Mouse (Mus musculus) spleen, embryonic (tissue): ENCODE measurements at regions not wholly inside any gene's neighbourhood (a gene's known extent, or its start where the extent isn't known, plus 50 kb on each side); places are given as distances from the start of the nearest gene placed in this dataset.

Source experiments
- CTCF ChIA-PET: fragments of 350-600 bp; sonication (Branson Sonifier 250); formaldehyde crosslinking; loops from one replicate; lab custom pipeline; 2022; lab: Charles Lee

DNA sequence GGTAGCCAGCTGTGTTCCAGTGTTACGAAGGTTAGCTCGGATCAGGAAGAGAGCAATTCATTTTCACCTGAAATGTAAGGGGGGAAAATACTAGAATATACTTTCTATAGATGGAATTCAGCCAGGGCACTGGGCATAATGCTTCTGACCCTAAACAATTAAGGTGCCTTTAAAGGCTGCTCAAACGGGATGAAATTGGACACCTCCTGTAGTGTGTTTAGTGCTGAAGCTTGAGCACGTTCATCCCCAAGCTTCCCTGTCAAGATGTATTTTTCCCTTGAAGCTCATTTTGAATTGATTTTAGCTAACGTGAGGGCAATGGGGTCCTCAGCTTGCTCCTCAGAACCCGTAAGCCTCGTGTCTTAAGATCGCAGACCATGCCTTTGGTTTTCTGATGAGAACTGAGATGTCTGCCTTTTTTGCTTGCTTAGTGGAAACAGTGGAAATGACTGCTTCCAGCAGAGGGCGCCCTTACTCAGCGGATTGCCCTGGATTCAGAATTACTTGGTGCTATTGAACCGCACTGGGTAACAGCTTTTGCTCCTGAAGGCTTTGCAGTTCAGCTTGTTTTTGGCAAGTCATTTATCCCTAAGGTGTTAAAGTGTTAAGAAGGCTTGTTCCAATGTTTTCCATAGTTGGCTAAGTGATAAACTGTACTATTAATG lies 74.6 kb upstream of the Fermt1 start:
- CTCF ChIA-PET: interaction anchor here (0.5 to 0.6 kb wide), 2 partner anchors 23 to 1032 kb away, joined by 3 to 7 read pairs; no protein-coding TSS in a partner anchor

DNA sequence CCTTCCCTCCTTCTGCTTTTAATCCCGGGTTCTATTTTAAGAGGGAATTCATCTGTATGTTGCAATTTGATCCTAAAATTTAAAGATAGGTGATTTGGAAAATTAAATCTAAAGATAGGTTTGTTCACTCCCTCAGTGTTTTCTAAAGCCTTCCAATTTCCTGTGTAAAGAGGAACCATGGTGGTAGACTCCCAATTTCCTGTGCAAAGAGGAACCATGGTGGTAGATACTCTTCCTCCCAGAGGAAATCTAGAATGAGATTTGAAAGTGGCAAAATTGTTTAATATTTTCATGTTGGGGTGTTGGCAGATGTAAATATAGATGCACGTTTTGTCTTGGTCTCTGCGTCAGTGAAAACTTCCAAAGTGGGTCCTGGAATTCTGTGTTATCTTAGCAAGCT lies 75.5 kb upstream of the Fermt1 start:
- CTCF ChIA-PET: no interaction called here

- CTCF ChIA-PET: no interaction called here
Observed at GRCm38 (mm10) chr2:133027038-133027437, 81.3 kb upstream of the Fermt1 start.

DNA sequence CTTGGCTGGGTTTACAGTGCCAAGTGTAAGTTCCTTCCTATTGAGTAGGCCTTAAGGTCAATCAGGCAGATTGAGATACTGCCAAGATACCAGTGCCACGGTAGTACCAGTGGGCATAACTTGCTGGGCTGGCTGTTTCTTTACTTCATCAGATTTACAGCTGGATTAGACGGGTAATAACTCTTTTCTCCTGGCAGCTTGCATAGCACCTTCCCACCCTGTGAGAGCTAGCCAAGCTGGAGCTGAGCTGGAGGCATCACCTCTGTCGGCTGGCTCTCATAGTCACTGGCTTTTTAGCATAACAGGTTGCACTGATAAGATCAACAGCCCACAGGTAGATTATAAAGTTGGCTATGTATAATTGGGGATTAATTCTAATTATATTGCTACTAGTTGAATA lies 89.7 kb upstream of the Fermt1 start:
- CTCF ChIA-PET: no interaction called here

DNA sequence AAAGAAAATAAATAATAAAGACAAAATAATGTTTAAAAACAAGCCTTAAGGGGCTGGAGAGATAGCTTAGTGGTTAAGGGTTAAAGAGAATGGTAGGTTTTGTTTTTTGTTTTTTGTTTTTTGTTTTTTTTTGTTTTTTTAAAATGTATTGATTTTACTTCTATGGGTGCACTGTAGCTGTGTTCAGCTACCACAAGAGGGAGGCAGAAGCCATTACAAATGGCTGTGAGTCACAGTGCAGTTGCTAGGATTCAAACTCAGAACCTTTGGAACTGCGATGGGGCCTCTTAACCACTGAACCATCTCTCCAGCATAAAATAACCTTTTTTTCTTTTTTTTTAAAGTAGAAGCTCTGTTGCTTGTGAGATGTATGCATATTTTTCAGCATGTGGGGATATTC lies 95.0 kb upstream of the Fermt1 start:
- CTCF ChIA-PET: no interaction called here

DNA sequence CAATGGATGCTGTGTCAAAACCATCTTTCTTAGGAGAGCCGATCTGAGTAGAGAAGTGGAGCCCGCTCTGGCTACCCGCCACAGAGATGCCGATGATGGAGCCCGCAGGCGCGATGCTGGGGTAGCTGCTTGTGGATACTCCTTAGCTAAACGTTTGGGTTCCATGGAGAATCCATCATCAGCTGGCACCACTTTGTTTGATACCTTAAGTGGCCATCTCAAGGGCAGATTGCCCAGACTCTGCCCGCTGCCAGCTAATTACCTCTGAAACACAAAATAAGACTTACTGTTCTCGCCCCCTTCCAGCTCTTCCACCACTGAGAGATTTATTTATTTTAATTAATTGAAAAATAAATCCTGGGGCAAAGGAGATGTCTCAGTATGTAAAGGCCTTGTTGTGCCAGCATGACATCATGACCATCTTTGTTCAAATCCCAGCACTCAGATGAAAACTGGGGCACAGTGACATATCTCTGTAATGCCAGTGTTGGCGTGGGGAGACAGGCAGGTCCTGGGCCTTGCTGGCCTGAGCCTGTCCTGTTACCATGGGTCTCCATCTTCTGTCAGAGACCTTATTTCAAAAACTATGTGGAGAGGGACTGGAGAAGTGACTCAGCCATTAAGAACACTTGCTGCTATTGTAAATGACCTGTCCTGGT lies 132.1 kb upstream of the Fermt1 start:
- CTCF ChIA-PET: no interaction called here

DNA sequence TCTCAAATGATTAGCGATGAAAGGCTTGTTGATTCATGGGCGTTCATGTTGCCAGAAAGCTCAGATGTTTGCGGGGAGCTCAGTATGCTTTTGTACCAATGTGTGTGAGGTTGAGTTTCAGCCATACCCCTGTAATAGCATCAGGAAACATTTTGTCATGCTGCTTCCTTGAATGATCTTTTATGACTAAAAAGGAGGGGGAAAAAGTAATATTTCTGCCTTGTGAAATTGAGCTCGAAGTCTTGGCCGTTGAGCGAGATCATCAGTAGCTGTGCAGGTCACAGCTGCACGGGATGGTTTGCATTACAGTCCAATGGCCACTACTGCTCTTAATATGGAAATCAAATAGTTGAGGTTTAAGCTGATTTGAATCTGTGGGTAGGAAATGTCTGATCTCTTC lies 145.3 kb upstream of the Fermt1 start:
- CTCF ChIA-PET: no interaction called here

DNA sequence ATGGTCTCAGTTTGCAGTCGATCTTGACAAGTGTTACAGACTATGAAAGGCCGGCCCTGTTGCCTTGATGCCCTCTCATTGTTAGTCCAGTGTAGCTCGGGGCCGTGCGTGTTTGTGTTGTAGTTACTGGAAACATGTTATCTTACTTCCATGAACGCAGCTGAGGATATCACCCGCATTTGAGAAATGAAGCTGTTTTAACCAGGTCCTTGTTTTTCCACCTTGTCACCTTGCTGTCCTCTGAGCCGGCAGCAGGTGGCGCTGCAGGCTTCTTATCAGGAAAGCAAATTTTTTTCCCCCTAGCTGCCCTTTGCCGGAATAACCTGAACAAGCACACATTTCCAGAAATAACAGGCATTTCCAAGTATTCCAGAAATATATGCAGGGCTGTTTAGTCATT lies 167.9 kb upstream of the Fermt1 start:
- CTCF ChIA-PET: no interaction called here

DNA sequence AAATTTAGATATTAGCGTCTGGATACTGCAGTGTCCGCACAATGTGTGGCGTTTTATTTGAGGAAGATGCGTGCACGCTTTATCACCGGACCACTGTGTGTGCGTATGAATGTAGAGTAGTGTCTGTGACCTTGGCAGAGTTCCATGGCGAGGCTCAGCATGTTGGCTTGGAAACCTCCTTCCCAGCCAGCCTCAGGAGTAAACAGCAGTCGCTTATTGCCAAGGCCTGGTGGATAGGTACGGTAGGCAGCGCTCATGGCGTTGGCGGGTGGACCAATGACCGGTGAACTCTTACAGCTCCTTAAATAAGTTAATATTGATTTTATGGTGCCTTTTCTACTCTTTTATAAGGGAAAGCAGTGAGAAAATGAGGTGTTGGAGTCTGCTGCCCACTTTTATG lies 172.9 kb upstream of the Fermt1 start:
- CTCF ChIA-PET: no interaction called here

GRCm38 (mm10) chr2:133125212-133125801 lies 179.6 kb upstream of the Fermt1 start:
- CTCF ChIA-PET: interaction anchor here (0.7 kb wide), 1 partner anchor 873 kb away, joined by 3 read pairs; no protein-coding TSS in a partner anchor

DNA sequence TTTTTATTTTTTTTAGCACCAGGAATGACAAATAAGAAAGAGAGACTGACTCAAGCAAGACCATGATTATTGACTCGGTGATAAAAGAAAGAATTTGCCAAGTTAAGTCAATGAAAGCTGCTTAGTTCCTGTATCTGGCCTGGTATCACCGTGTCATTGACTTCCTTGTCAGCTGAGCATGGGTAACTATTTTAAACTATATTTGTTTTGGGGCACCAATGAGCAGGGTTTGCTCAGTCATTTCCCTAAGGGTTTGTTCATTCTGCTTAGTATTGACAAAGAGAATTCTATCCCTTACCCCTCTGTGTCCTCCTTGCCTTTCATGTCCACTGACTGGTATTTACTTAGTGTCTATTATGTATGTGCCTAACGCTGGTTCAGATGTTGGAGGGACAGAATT lies 189.2 kb upstream of the Fermt1 start:
- CTCF ChIA-PET: no interaction called here

DNA sequence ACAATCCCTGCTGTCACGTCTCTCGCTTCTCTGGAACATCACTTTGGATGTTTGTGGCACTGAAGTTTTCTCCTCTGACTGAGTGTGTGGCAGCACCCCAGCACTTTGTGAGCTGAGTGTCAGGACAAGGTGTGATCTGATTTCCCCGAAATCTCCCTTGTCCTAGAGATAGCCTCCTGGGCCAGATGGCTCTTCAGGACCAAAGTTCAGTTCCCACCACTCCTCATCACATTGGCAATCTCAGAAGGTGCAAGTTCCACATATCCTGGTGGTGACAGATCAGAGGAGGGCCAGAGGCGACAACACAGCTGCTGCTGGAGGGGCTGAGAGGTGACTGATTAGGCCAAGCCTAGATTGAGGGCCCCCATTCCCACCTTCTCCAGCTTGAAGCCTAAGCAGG lies 193.2 kb upstream of the Fermt1 start:
- CTCF ChIA-PET: no interaction called here

- CTCF ChIA-PET: no interaction called here
Observed at GRCm38 (mm10) chr2:133141341-133142035, 195.8 kb upstream of the Fermt1 start.

- CTCF ChIA-PET: no interaction called here
Observed at GRCm38 (mm10) chr2:133152461-133152860, 206.8 kb upstream of the Fermt1 start.

DNA sequence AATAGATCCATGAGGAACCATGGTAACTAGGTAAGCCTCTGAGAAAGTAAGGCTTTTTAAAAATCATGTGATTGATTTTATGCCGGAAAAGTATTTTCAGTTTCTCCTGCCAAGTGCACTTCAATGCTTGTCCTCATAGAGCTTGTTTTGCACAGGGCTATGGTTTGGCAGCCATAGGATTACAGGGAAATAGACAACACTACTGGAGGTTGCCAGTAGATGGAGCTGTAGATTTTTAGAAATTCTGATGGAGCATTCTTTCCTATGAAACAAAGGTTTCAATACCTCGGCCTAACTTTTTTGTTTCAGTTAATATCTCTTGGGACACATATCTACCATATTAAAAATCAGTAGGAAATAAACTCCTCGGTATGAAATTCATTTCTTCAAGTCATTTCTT lies 210.8 kb upstream of the Fermt1 start:
- CTCF ChIA-PET: interaction anchor here (0.7 kb wide), 1 partner anchor 29 kb away, joined by 3 read pairs; no protein-coding TSS in a partner anchor

- CTCF ChIA-PET: no interaction called here
Observed at GRCm38 (mm10) chr2:133158206-133158605, 212.5 kb upstream of the Fermt1 start.

DNA sequence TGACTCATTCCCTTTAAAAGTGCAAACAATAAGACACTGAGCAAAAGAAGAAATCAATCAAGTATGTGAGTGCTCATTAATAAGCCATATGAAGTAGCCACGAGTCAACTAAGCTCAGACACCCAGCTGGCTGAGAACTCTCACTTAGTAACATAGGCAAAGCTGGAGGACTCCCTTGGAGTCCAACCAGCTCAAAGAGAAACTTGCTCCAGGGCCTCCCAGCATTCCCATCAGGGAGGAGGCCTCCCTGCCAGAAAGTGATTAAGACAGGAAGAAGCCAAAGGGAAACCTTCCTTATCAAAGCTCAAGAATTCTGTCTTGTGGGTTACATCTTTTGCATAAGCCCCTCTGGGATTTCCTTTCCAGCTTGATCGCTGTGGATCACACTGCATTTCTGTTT lies 213.7 kb upstream of the Fermt1 start:
- CTCF ChIA-PET: no interaction called here

- CTCF ChIA-PET: no interaction called here
Observed at GRCm38 (mm10) chr2:133176411-133176810, 230.7 kb upstream of the Fermt1 start.

- CTCF ChIA-PET: no interaction called here
Observed at GRCm38 (mm10) chr2:133181216-133181615, 235.5 kb upstream of the Fermt1 start.

DNA sequence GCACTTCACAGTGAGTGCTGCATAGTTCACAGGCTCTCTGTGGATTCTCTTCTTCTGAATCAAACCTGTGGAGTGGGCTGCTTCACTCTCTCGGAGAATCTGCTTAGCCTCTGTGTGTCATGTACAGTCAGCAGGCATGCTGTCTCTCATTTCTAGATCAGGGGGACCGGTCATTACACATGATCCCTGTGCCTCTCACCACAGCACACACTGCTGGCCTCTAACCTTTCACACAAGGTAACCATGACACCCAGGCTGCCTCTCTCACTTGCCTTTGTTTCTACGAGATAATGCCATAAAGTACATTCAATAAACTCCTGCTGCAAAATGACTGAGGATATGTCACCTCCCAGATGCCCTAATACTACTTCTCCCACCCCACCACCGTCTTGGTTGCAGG lies 237.2 kb upstream of the Fermt1 start:
- CTCF ChIA-PET: no interaction called here

DNA sequence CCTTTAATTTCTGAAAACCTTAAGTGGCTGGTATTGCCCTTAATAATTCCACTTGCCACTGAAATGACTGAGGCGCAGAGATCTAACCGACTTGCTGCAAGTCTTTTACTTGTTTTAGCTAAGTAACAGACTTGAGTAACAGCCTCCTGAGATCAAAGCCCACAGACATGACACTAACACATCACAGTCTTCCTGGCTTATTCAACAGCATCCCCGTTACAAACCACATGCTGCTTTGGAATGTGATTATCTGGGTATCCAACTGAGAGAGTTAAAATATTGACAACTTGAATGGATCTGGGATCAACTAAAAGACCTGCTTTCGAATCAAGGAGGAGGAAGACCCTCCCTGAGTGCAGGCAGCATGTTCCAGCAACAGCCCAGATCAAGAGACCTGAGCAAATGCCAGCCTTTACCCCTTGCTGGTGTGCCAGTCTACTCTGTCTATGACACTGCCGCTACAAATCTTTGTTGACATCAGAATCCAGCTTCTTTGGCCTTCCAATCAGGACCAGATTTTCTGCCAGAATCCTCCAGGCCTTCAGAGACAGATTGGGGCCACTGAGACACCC lies 258.7 kb upstream of the Fermt1 start:
- CTCF ChIA-PET: no interaction called here

DNA sequence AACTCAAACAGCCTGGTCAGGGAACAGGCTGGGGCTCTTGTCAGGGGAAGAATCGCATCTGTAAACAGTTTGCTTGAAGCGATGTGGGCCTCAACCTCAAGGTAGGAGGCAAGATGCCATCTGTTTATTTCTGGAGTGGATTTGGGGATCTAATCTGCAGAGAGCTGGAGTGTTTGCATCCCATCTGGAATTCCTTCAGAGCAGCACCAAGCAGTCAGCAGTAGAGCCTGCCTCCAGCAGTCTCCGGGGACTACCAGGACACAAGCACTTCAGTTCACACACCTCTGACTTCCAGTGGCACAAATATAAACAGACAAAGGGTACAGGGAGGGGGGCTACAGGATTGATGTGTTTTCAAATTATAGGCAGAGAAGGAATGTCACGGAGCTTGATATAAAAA lies 262.8 kb upstream of the Fermt1 start:
- CTCF ChIA-PET: no interaction called here
